Mouse (Mus musculus): ENCODE results near the gene Pgrmc1. TPM values are rescaled to one million over a fixed set of nuclear protein-coding genes. Genes with fewer than 3 reads are reported as not detected.

Gene Pgrmc1
- polyA plus RNA-seq, 1 experiment from 2014 or later: 368 TPM

- H3K4me1 ChIP-seq: peaks cover 10% of the 10 kb centered on the region
- ATAC-seq (ENCODE audit: insufficient number of reproducible peaks, insufficient read depth, low FRiP score, low TSS enrichment, low read depth): no peak
- peaks cover 10% of the 10 kb centered on the region for H3K36me3 ChIP-seq
- WGBS: 86% methylated on average over 4 of the region's 4 CpGs
- H3K4me3 ChIP-seq: no peak overlapping the region
- no peaks in the 10 kb centered on the region for H3K9me3 ChIP-seq
- no peak overlapping the region for H3K9ac ChIP-seq
- H3K4me2 ChIP-seq: no peak overlapping the region
- H3K27ac ChIP-seq: no peak overlapping the region
- H3K27me3 ChIP-seq: no peaks in the 10 kb centered on the region
Observed at GRCm38 (mm10) chrX:36604040-36604439, 6.0 kb downstream of the Pgrmc1 start.

- ATAC-seq (ENCODE audit: insufficient number of reproducible peaks, insufficient read depth, low FRiP score, low TSS enrichment, low read depth): no peak
- no peak overlapping the region for H3K4me2 ChIP-seq
- no peak overlapping the region for H3K4me3 ChIP-seq
- H3K4me1 ChIP-seq: no peaks in the 10 kb centered on the region
- no peak overlapping the region for H3K27ac ChIP-seq
- H3K9me3 ChIP-seq: no peaks in the 10 kb centered on the region
- peaks cover 10% of the 10 kb centered on the region for H3K36me3 ChIP-seq
- no peak overlapping the region for H3K9ac ChIP-seq
- WGBS: 79% methylated on average over 2 of the region's 2 CpGs
- no peaks in the 10 kb centered on the region for H3K27me3 ChIP-seq
Observed at GRCm38 (mm10) chrX:36609117-36609516, 11.1 kb downstream of the Pgrmc1 start.

GRCm38 (mm10) chrX:36628102-36628501, 30.1 kb downstream of the Pgrmc1 start:
- Histone ChIP-seq H3K36me3 (no peaks in the 10 kb centered on the region), H3K27me3 (no peaks in the 10 kb centered on the region), H3K4me1 (no peaks in the 10 kb centered on the region), H3K4me2 (no peak overlapping the region), H3K9me3 (no peaks in the 10 kb centered on the region), H3K9ac (no peak overlapping the region), H3K27ac (no peak overlapping the region), H3K4me3 (no peak overlapping the region)
- 69% methylated on average over 3 of the region's 3 CpGs for WGBS
- no peak for ATAC-seq (ENCODE audit: insufficient number of reproducible peaks, insufficient read depth, low FRiP score, low TSS enrichment, low read depth)

GRCm38 (mm10) chrX:36630771-36631170, 32.8 kb downstream of the Pgrmc1 start:
- Histone ChIP-seq H3K4me2 (no peak overlapping the region), H3K9ac (no peak overlapping the region)

GRCm38 (mm10) chrX:36640046-36640445, 42.0 kb downstream of the Pgrmc1 start:
- no peak for ATAC-seq (ENCODE audit: insufficient number of reproducible peaks, insufficient read depth, low FRiP score, low TSS enrichment, low read depth)
- no peaks in the 10 kb centered on the region for H3K9me3 ChIP-seq
- no peaks in the 10 kb centered on the region for H3K36me3 ChIP-seq
- no peak overlapping the region for H3K4me3 ChIP-seq
- no peak overlapping the region for H3K4me2 ChIP-seq
- H3K9ac ChIP-seq: no peak overlapping the region
- WGBS: 81% methylated on average over 6 of the region's 6 CpGs
- no peaks in the 10 kb centered on the region for H3K4me1 ChIP-seq
- no peaks in the 10 kb centered on the region for H3K27me3 ChIP-seq
- no peak overlapping the region for H3K27ac ChIP-seq

More at GRCm38 (mm10) chrX:36630771-36631170, 32.8 kb downstream of the Pgrmc1 start:
- WGBS: 5% methylated on average over 1 of the region's 1 CpGs
- Histone ChIP-seq H3K4me3 (no peak overlapping the region), H3K27ac (no peak overlapping the region), H3K9me3 (no peaks in the 10 kb centered on the region), H3K36me3 (no peaks in the 10 kb centered on the region), H3K4me1 (no peaks in the 10 kb centered on the region), H3K27me3 (no peaks in the 10 kb centered on the region)
- ATAC-seq (ENCODE audit: insufficient number of reproducible peaks, insufficient read depth, low FRiP score, low TSS enrichment, low read depth): no peak

GRCm38 (mm10) chrX:36644657-36645551, 46.9 kb downstream of the Pgrmc1 start, which contains the start of gene Akap17b:
Gene Akap17b, minus strand, starts transcription at chrX:36645395.
- Histone ChIP-seq H3K9ac (peak within 1 kb of the TSS; percentile 73), H3K4me3 (peak within 1 kb of the TSS; percentile 60), H3K36me3 (no peaks in the 10 kb centered on the region), H3K4me2 (peak within 1 kb of the TSS; percentile 53), H3K27ac (peak within 1 kb of the TSS; percentile 62; the same call in 1 of the 2 replicates), H3K4me1 (no peaks in the 10 kb centered on the region), H3K27me3 (no peaks in the 10 kb centered on the region), H3K9me3 (no peaks in the 10 kb centered on the region)
- ATAC-seq (ENCODE audit: insufficient number of reproducible peaks, insufficient read depth, low FRiP score, low TSS enrichment, low read depth): peak; percentile 85
- 17% methylated on average over 54 of the region's 60 CpGs for WGBS

Other genes with a start within 250 kb of the Pgrmc1 start
- not detected in 2 replicates for gene Gm6268, start 196.9 kb upstream of the Pgrmc1 start, polyA plus RNA-seq (2015; fragmentation: Nextera tagmentation; extraction: Ambion mirVana)
- gene Gm14569, start 106.4 kb upstream of the Pgrmc1 start, polyA plus RNA-seq (2015; fragmentation: Nextera tagmentation; extraction: Ambion mirVana): not detected in 2 replicates
- gene Akap17b, start 47.2 kb downstream of the Pgrmc1 start, polyA plus RNA-seq (2015; fragmentation: Nextera tagmentation; extraction: Ambion mirVana): 2.9 and 3.5 TPM in 2 replicates
- 1.7 and 2.1 TPM in 2 replicates for gene Slc25a43, start 145.5 kb downstream of the Pgrmc1 start, polyA plus RNA-seq (2015; fragmentation: Nextera tagmentation; extraction: Ambion mirVana)
- 481 and 518 TPM in 2 replicates for gene Slc25a5, start 197.4 kb downstream of the Pgrmc1 start, polyA plus RNA-seq (2015; fragmentation: Nextera tagmentation; extraction: Ambion mirVana)